Mouse (Mus musculus) stomach, embryonic 14.5 days (tissue): ENCODE results near the gene Rln3. TPM values are rescaled to one million over a fixed set of nuclear protein-coding genes. Genes with fewer than 3 reads are reported as not detected.

Experiments
- ATAC-seq: fragments of 200-750 bp; cut with Nextera tagmentation; 2 replicates; pipeline ENCODE4 v1.8.0; 2017; ENCODE audit warnings: low read depth, moderate TSS enrichment; ENCODE audit not compliant: insufficient number of reproducible peaks, insufficient read depth, low FRiP score
- H3K27ac ChIP-seq: fragments of 300-500 bp; sonication (generic); 2 replicates; pipeline ENCODE4 v1.5.1; 2014; ENCODE audit warnings: mild to moderate bottlenecking, low read length, moderate library complexity, mixed read lengths
- H3K27me3 ChIP-seq: fragments of 300-500 bp; sonication (generic); 2 replicates; pipeline ENCODE4 v1.6.1; 2014; ENCODE audit warnings: low read length, control low read depth, mixed read lengths; ENCODE audit not compliant: control insufficient read depth, insufficient read depth
- H3K36me3 ChIP-seq: fragments of 300-500 bp; sonication (generic); 2 replicates; pipeline ENCODE4 v1.6.1; 2014; ENCODE audit warnings: mild to moderate bottlenecking, control low read depth, low read length, moderate library complexity, mixed read lengths; ENCODE audit not compliant: control insufficient read depth, insufficient read depth
- H3K4me1 ChIP-seq: fragments of 300-500 bp; sonication (generic); 2 replicates; pipeline ENCODE4 v1.6.1; 2014; ENCODE audit warnings: low read length, control low read depth, mixed read lengths; ENCODE audit not compliant: control insufficient read depth, insufficient read depth
- H3K4me2 ChIP-seq: fragments of 300-500 bp; sonication (generic); replicated peaks from 2 replicates; pipeline ENCODE4 v1.6.1; 2014; ENCODE audit warnings: low read depth, low read length, control low read depth
- H3K4me3 ChIP-seq: fragments of 300-500 bp; sonication (generic); 2 replicates; pipeline ENCODE4 v1.5.1; 2014; ENCODE audit warnings: low read depth, low read length, control low read depth
- H3K9ac ChIP-seq: fragments of 300-500 bp; sonication (generic); replicated peaks from 2 replicates; pipeline ENCODE4 v1.6.1; 2014; ENCODE audit warnings: low read depth, mild to moderate bottlenecking, control low read depth, low read length, moderate library complexity, mixed read lengths
- H3K9me3 ChIP-seq: fragments of 300-500 bp; sonication (generic); 2 replicates; pipeline ENCODE4 v1.6.1; 2016; ENCODE audit warnings: low read depth, low read length, control low read depth; ENCODE audit not compliant: control insufficient read depth
- WGBS: fragments of 180-500 bp; shearing (Covaris S2); extraction: QIAGEN DNeasy Blood & Tissue Kit; methylation state at CpG from one replicate; pipeline ENCODE4 v1.1.7; 2014; 5-methylcytosine and 5-hydroxymethylcytosine counted together
- polyA plus RNA-seq: library from polyadenylated mRNA; unstranded; fragments of >200 nt; fragmentation: Nextera tagmentation; extraction: Ambion mirVana; gene quantifications from 2 replicates; pipeline ENCODE4 v1.2.1, GENCODE M21; 2014

The Rln3 gene
- polyA plus RNA-seq, 1 experiment from 2014 or later, result not detected

GRCm38 (mm10) chr8:84042066-84042947 is 2.5 kb downstream of the Rln3 start, which contains the start of gene Il27ra:
TSS of gene Il27ra (minus strand) at chr8:84042589.
- no peak within 1 kb of the TSS; the same call in 1 of the 2 replicates for H3K9ac ChIP-seq
- WGBS, result 6% methylated on average over 40 of the region's 40 CpGs
- H3K4me2 ChIP-seq, result peak within 1 kb of the TSS; percentile 64
- H3K4me1 ChIP-seq, result 0 out of 2 replicates have a peak, but pooled peaks cover 3% of the 10 kb centered on the region
- H3K27ac ChIP-seq, result no peak within 1 kb of the TSS
- H3K27me3 ChIP-seq, result peaks cover 29% of the 10 kb centered on the region
- peak within 1 kb of the TSS; percentile 26 for H3K4me3 ChIP-seq
- H3K9me3 ChIP-seq, result no peaks in the 10 kb centered on the region
- peak; percentile 55 for ATAC-seq
- no peaks in the 10 kb centered on the region for H3K36me3 ChIP-seq

DNA sequence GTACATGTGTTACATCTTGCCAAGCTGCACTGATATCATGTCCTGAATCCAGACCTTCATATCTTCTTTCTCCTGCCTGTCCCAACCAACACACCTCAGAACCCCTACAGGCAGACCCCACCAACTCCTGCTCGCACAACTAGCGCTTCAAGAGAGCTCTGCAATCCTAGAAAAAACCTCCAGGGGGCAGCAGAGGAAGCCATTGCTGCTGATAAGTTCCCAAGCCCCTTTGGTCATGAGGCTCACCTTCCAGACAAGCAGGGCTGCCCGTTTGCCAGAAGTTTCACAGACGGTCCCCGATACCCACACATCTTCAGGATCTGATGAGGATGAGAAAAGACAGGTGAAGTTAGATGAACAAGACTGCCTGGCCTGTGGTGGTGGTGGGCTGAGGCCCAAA is 5.8 kb downstream of the Rln3 start:
- H3K9me3 ChIP-seq, result no peaks in the 10 kb centered on the region
- no peak overlapping the region for H3K4me3 ChIP-seq
- 0 out of 2 replicates have a peak, but pooled peaks cover 3% of the 10 kb centered on the region for H3K4me1 ChIP-seq
- H3K27ac ChIP-seq, result no peak overlapping the region
- 0 out of 2 replicates have a peak, but pooled peaks have one; percentile 14 for ATAC-seq
- 4% methylated on average over 5 of the region's 5 CpGs for WGBS
- H3K36me3 ChIP-seq, result no peaks in the 10 kb centered on the region
- H3K4me2 ChIP-seq, result no peak overlapping the region
- no peak overlapping the region for H3K9ac ChIP-seq
- H3K27me3 ChIP-seq, result peaks cover 15% of the 10 kb centered on the region

DNA sequence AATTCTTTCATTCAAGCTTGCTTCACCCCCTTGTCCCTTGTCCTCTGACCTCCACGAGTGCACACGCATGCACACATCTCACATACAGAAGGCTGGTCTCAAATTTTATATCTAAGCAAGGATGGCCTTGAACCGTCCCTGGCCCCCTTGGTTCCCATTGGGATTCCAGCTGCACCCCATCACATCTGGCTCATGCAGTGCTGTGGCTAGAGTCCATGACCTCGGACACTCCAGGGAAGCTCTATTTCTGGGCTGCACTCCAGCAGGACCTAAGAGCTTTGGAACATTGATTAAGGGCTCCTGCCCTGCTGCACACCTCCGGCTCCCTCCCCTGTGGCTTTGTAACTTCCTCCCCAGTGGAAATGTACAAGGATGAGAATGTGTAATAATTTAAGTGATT is 6.8 kb downstream of the Rln3 start:
- peaks cover 5% of the 10 kb centered on the region; the same call in 1 of the 2 replicates for H3K27me3 ChIP-seq
- H3K9me3 ChIP-seq, result no peaks in the 10 kb centered on the region
- WGBS, result 57% methylated on average over 5 of the region's 5 CpGs
- H3K4me2 ChIP-seq, result no peak overlapping the region
- H3K4me1 ChIP-seq, result 0 out of 2 replicates have a peak, but pooled peaks cover 3% of the 10 kb centered on the region
- no peak overlapping the region for H3K27ac ChIP-seq
- H3K9ac ChIP-seq, result no peak overlapping the region
- H3K4me3 ChIP-seq, result no peak overlapping the region
- H3K36me3 ChIP-seq, result no peaks in the 10 kb centered on the region
- ATAC-seq, result no peak

DNA sequence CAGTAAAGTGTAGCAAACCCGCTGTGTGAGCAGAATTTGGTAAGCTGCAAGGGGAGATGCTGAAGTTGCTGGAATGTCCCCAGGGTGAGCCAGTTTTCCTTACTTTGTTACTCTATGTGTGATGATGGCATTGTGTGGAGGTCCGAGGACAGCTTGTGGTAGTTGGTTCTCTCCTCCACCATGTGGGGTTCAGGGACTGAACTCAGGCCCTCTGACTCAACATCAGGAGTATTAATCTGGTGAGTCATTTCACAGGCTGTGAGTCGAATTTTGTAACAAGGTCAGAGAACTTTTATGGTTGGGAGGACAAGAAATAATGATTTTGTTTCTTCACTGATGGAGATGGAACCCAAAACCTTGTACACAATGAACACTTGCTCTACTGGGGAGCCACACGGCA is 12.0 kb downstream of the Rln3 start:
- H3K4me2 ChIP-seq, result no peak overlapping the region
- H3K9me3 ChIP-seq, result no peaks in the 10 kb centered on the region
- no peaks in the 10 kb centered on the region for H3K4me1 ChIP-seq
- 75% methylated on average over 4 of the region's 4 CpGs for WGBS
- no peak overlapping the region for H3K4me3 ChIP-seq
- no peak overlapping the region for H3K9ac ChIP-seq
- H3K27me3 ChIP-seq, result no peaks in the 10 kb centered on the region
- H3K27ac ChIP-seq, result no peak overlapping the region
- no peak for ATAC-seq
- no peaks in the 10 kb centered on the region for H3K36me3 ChIP-seq

- no peak overlapping the region for H3K4me3 ChIP-seq
- 88% methylated on average over 5 of the region's 5 CpGs for WGBS
- ATAC-seq, result no peak
Measured at GRCm38 (mm10) chr8:84029272-84029671, 15.5 kb downstream of the Rln3 start.

DNA sequence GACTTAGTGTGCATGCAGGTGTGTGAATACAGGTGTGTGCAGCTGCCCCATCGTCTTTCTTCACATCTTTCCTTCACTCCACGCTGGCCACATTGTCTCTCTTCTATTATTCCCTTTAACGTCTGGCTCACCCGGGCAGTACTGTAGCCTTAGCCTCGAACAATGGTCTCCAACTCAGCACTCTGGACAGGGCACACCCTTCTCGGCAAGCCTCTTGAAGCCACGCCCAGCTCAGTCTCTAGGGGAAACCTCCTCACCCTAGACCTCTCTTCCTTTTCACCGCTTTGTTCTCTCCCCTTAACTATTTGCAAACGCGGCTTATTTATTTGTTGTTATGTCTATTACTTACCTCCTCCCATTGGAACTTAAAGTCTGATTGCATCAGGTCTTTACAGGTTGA is 17.4 kb downstream of the Rln3 start:
- no peak for ATAC-seq
- no peaks in the 10 kb centered on the region for H3K9me3 ChIP-seq
- 15% methylated on average over 10 of the region's 10 CpGs for WGBS
- no peak overlapping the region for H3K4me3 ChIP-seq
- H3K4me2 ChIP-seq, result no peak overlapping the region
- no peaks in the 10 kb centered on the region for H3K27me3 ChIP-seq
- no peak overlapping the region for H3K27ac ChIP-seq
- peaks cover 10% of the 10 kb centered on the region for H3K4me1 ChIP-seq
- H3K36me3 ChIP-seq, result no peaks in the 10 kb centered on the region
- H3K9ac ChIP-seq, result no peak overlapping the region

More at GRCm38 (mm10) chr8:84029272-84029671, 15.5 kb downstream of the Rln3 start:
- H3K4me2 ChIP-seq, result no peak overlapping the region
- H3K4me1 ChIP-seq, result no peaks in the 10 kb centered on the region
- H3K27ac ChIP-seq, result no peak overlapping the region
- no peaks in the 10 kb centered on the region for H3K27me3 ChIP-seq
- H3K36me3 ChIP-seq, result no peaks in the 10 kb centered on the region
- no peaks in the 10 kb centered on the region for H3K9me3 ChIP-seq
- H3K9ac ChIP-seq, result no peak overlapping the region

GRCm38 (mm10) chr8:84025863-84026262 is 18.9 kb downstream of the Rln3 start:
- peak; percentile 64 for ATAC-seq
- Histone ChIP-seq H3K9ac (peak overlapping the region; percentile 18; the same call in 1 of the 2 replicates), H3K4me1 (peaks cover 19% of the 10 kb centered on the region)

DNA sequence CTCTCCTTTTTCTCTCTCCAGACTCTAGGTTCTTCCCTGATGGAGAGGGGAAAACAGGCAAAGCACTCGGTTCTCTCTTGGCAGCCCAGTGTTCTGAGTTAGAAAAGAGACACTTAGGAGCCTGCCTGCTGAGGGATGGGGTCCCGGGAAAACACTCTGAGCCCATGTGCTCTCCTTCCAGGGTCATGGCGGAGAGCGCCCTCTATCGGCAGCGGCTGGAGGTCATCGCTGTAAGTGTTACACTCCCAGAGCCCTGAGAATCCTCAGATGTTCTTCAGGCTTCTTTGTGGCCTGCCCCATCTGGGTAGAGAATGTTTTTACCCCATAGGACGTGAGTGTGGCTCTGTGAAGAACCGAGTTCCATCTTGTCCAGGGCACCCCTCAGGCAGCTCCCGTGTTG is 20.6 kb downstream of the Rln3 start:
- H3K36me3 ChIP-seq, result no peaks in the 10 kb centered on the region
- H3K4me2 ChIP-seq, result no peak overlapping the region
- WGBS, result 18% methylated on average over 10 of the region's 10 CpGs
- H3K27me3 ChIP-seq, result no peaks in the 10 kb centered on the region
- H3K9ac ChIP-seq, result no peak overlapping the region
- no peak overlapping the region for H3K4me3 ChIP-seq
- no peaks in the 10 kb centered on the region for H3K9me3 ChIP-seq
- peaks cover 23% of the 10 kb centered on the region for H3K4me1 ChIP-seq
- ATAC-seq, result no peak
- no peak overlapping the region for H3K27ac ChIP-seq

More at GRCm38 (mm10) chr8:84025863-84026262, 18.9 kb downstream of the Rln3 start:
- Histone ChIP-seq H3K27ac (no peak overlapping the region), H3K27me3 (no peaks in the 10 kb centered on the region), H3K9me3 (no peaks in the 10 kb centered on the region), H3K4me2 (peak overlapping the region; percentile 54), H3K4me3 (peak overlapping the region; percentile 33), H3K36me3 (no peaks in the 10 kb centered on the region)
- 1% methylated on average over 41 of the region's 41 CpGs for WGBS
